Mouse (Mus musculus): Measurements from ENCODE around the gene Map4k3.
A peak's percentile ranks its signal among the peaks of the same experiment; 100 is the strongest.
"Not testable (repeated sequence)": the region's sequence is repeated elsewhere in the genome, so short reads cannot be mapped to it uniquely, and the experiment has no call there.

Gene Map4k3

DNA sequence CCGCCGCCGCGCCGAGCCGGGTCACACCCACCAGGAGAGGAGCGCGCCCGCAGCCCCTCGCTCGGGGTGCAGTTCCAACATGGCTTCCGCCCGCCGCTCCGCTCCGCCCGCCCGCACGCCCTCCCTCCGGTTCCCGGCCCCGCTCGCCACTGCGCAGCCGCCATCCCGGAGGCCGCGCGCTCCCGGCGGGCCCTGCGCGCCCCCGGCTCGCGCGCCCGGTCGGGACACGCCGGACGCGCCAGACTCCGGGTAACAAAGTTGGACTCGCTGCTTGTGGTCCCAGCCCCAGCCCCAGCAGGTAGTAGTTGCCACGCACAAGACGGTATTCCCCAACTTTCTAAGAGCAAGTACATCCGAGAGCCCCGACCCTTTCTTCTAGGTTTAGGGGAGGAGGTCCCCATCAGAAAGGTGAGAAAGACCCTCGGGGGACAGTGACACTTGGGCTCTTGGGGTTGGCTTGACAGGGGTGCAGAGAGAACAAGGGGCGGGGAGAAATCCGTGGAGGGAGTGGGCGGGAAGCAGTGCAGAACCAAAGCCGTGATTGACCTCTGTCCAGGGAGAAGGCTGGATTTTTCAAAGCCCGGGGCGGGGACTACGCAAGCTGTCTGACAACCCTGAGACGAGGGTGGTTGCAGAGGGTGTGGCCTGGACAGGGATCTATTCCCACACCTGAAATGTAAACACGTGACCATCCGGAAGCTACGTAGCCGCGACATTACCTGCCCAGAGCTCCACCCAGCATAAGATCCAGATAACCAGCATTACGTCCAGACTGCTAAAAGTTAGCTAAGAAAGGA lies at the start of gene Map4k3:
Gene Map4k3 (minus strand): TSS at position 424 of the 797 bp plus-strand sequence.
- peak; percentile 70 for DNase-seq (ENCODE audit: low spot score)

DNA sequence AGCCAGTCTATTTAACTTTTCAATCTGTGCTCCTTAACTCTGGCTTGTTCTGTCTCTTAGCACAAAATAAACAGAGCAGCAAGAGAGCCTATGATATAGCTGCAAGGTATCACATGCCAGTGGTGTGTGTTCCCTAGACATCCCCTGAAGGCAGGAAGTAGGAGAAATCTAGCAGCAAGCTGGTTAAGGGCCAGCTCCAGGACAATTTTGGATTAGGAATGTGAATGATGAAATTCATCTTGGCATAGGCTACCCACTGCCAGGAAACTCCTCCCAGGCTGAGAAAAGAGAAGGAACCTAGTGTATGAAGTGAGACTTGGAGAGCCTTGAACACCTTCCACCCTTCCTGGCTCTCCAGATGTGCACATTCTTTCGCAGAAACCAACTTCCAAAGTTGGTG lies 49.3 kb upstream of the Map4k3 start:
- no peak for DNase-seq (ENCODE audit: low spot score)

DNA sequence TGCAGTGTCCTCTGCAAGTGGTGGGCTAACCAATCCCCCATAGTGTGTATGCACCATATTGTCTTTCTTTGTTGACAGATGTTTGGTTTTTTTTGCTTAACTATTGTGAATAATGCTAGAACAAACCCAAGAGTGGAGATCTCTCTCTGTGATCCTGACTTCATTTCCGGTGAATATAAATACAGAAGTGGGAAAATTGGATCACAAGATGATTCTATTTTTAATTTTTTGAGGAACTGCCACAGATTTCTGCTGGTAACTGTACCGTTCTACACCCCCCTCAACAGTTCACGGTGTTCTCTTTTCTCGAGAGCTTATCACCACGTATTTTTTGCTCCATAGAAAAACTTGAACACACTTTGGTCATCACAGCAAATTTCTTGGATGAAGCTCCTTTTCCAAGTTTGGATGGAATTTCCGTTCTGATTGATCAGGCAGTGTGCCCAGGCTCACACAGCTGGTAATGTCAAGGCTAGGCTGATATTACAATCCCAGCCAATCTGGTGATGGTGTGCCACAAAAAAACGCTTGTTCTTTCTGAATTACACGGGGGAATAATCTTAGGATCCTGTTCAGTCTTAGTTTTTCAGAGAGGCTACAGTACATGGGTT lies 47.0 kb upstream of the Map4k3 start:
- no peak for DNase-seq (ENCODE audit: low spot score)

DNA sequence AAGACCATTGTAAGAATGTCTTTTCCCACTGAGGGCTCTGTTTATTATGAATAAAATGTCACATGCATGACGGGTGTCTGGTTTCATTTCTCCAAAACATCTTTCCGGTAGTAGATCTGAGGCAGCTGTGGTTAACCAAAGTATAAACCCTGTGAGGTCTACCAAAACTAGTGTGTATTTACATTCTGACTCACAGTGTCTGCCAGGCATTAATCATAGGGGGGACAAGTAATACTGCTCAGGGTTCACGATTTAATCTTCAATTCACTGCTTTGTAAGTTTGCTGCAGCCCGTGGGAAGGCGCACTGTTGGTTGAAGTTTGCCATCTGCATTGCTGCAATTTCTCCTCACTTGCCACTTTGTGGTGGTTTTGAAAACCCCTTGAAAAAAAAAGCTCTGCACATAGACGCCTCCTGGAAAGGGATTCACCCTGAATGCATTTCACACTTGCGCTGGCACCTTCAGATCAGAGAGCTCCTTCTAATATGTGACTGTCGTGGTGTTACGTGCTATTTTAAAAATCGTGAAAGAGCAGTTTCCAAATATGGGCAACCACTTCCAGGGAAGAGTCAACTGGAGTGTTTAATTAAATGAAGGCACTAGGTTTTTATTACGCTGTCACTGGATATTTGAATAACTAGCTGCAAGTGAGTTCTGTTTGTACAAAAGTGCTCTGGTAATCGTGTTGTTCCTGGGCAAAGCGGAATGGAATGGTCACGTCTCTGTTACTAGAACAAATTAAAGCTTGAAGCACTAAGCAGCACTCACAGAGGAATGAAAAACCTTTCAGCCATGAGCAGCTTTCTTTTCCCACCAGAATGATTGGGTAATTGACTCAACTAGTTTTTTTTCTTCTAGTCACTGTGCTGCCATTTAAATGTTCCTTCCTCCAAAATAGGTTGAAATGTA lies 44.5 kb upstream of the Map4k3 start:
- DNase-seq (ENCODE audit: low spot score): no peak

DNA sequence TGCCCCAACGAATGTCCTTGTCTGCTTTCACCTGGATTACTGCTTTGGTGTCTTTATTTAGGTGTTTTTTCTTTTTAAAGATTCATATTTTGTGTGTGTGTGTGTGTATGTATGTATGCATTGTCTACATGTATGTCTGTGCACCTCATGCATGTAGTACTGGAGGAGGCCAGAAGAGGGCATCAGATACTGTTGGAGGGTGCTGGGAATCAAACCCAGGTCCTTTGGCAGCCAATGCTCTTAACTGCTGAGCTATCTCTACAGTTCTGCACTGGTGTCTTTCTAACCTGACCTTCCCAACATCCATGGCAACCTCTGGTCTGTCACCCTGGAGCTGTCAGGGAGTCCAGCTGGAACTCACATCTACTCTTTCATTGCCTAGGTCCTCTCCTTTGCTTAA lies 41.8 kb upstream of the Map4k3 start:
- DNase-seq (ENCODE audit: low spot score): no peak

DNA sequence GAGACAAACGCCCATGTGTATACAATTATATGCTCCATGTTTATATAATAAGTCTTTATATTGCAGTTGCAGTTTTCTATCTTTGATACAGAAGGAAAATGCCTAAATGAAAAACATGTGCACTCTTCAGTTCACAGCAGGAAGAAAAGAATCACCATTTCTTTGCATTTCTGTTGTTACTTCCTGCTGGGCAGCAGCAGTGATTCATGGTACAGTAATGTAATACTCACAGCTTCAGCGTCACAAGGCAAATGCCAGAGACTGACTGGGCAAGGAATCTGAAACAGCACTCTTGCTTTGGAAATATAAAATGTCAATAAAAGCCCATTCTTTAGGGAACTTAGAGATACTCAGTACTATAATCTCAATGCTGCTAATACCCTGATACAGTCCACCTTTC lies 36.9 kb upstream of the Map4k3 start:
- DNase-seq (ENCODE audit: low spot score): no peak

DNA sequence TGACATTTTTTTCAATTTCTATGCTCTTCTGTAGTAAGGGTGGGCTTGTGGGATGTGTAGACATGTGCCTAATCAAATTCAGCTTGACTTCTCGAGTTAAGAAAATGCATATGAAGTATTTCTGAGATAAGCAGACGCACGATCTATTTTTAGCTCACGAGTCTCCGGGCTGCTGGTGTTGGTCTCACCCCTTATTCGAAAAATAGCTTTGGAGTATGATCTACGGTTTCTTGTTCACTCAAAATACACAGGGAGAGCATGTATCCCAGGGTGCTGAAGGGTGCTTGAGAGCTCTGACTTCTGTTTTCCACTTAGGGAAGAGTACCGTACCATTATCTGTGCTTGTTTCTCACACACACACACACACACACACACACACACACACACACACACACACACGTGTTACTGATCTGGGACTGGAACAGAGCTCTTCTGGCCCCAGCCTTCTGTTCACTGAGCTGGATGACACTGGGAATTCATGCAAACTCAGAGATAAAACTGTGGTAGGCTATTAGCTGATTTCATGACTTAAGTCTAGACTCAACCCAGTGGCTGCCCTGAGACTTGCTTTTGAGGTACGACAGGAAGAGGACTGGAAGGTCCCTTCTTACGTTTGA lies 34.9 kb upstream of the Map4k3 start:
- DNase-seq (ENCODE audit: low spot score): no peak

DNA sequence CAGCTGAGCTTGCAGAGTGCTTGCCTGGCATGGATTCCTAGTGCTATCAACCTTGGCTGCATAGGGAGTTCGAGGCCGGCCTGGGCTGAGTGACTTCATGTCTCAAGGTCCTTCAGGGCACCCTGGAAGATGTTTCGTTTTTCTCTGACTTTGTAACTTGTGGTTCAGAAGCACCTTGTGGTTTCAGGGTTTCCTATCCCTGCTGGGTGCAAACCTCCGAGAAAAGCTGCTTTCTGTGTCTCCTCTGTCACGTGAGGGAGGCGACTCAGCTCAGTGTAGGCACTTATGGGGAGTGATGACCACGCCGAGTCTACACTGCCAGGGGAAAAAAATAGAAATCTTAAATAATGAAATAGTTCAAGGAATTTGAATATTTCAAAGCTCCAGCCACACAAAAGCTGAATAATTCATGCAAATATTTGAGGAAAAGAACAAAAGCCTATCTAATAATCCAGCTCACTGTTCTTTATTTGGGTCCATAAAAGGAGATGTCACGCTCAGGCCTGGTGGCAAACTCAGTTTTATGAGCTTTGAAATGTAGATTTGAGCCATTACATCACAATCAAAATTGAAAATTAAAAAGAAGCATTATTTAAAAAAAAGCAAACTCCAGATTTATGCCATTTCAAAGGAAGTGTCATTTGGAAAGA lies 34.2 kb upstream of the Map4k3 start:
- DNase-seq (ENCODE audit: low spot score): no peak

DNA sequence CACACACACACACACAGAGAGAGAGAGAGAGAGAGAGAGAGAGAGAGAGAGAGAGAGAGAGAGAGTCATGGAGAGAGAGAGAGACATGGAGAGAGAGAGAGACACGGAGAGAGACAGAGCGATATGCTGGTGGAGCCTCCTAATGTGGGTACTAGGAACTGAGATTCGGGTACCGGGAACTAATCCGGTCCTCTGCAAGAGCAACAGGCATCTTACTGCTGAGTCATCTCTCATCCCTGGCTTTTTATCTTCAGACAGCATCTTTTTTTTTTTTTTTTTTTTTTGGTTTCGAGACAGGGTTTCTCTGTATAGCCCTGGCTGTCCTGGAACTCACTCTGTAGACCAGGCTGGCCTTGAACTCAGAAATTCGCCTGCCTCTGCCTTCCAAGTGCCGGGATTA lies 32.9 kb upstream of the Map4k3 start:
- not testable (repeated sequence) for DNase-seq (ENCODE audit: low spot score)

DNA sequence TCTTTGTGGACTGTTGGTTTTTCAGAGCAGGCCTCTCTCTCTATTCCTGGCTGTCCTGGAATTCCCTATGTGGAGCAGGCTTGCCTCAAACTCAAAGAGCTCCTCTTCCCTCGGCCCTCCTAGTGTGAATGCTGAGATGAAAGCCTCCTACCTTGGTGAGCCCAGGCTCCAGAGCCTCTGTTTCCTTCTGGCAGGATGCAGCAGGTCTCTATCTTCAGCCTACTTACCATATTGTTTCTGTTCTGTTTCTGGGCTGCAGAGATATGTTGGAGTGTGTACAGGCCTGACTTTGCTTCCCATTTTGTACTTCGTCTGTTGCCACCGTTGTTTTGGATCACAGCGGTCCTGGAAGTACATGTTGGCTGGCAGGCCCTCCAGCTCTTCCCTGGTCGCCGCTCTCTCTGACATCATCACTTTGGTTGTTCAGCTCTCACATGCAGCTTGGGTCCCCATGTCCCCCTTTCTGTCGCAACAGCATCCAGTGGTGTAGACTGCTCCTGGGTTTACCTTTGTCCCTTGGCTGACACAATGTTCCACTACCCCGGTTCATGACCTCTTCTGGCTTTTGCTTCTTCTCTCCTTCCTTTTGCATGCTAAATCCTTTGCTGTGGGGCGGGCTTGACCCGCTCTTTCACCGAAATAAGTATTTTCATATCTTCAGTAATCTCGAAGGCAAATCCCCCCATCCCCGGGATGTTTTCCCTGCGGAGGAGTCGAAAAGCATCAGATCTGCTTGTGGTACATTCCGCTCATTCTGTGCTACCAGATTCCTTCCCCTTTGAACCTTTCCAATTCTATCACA lies 32.3 kb upstream of the Map4k3 start:
- DNase-seq (ENCODE audit: low spot score): no peak

DNA sequence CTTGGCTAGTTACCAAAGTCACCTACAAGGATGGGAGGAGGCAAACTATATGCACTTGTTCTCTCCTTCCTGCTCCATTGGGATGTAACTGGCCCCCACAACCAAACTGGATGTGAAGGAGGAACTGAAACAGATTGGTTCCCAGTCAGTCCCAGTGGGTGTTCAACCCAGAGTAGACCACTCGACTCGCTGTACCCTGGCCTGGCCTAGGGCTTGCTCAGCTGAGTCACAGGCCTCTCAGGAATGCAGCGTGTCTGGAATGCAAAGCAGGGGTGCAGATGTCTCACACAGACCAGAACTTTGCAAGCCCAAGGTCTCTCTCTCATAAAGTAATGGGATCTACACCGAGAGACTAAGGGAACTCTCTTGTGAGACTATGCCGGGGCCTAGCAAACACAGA lies 27.8 kb upstream of the Map4k3 start:
- DNase-seq (ENCODE audit: low spot score): no peak

DNA sequence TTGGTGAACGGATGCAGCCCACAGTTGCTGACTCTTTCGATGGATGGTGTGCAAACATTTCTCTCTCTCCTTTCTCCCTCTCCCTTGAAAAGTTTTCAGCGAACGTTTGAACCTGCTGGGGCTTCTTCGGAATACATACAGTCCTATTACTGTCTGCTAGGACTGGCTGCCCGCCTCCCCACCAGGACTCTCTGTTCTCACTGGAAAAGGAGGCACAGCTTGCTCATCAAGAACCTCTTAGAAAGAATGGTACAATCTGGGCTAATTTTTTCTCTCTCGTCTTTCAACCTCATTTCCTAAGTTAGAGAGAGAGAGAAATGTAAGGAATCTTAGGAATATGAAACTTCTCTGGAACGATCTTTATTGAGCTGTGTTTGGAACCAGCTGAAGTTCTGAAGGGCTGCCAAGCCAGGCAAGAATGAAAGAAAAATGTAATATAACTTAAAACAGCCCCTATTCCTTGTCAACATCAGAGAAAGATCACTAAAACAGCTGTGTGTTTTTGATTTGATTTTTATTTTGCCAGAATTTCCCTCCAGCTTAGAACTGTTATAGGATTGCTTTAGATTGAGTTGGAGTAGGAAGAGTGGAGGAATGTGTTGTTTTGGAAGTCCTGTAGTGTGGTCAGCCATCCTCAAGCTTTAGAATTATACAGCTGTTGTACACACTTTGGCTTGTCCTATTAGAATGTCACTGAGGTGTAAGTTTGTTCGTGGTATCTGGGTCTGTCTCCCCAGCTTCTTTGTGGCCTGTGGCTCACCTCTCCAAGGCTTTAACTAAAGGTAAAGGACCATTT lies 27.0 kb upstream of the Map4k3 start:
- DNase-seq (ENCODE audit: low spot score): no peak

DNA sequence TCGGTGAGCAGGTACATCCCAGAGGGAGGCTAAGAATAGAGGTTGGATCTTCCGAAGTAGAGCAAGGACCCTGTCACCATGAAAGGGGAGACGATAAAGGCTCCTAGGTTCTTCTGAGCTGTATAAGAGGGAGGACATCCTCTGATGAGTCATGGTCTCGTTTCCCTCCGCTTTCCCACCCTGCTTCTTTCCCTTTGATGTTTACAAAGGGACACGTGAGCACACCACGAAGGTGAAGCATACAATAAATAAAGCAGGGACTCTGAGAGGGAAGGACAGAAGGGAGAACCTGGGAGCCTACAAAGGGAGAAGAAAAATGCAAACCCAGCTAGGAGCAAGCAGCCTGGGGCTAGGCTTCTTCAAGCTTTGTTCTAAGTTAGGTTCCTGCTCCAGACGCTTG lies 26.3 kb upstream of the Map4k3 start:
- no peak for DNase-seq (ENCODE audit: low spot score)

DNA sequence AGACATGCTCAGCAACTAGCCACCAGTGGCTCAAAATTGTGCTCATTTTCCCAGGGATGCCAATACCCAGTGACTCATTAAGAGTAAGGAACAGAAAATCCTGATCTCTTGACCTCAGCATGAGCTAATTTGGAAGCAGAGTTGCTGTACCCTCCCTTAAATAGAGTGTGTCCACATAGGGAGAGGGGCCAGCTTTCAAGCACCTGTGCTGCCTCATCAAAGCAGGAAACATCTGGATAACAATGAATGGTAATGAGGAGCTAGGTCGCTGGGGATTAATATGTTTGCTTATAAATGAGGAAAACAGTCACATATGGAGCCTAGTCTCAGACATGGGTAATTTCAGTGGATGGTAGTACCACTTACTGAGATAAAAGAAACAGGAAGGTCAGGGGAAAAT lies 24.2 kb upstream of the Map4k3 start:
- no peak for DNase-seq (ENCODE audit: low spot score)

DNA sequence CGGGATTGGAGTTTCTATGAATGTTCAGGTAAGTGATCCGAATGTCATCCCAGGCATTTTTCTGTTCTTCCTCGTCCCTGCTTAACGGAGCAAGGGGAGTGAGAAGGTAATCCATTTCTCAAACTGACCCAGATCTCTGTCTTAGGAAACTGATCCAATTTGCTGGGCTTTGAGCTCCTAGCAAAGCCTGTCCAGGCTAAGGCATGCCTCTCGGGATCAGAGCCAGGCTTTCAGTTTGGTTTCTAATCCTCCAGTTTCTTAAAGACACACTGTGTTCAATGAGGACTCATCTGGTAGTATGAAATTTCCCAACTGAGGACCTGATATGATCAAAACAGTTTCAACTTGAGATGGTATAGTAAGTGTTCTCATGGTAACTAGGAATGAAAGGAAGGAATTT lies 11.1 kb upstream of the Map4k3 start:
- no peak for DNase-seq (ENCODE audit: low spot score)

DNA sequence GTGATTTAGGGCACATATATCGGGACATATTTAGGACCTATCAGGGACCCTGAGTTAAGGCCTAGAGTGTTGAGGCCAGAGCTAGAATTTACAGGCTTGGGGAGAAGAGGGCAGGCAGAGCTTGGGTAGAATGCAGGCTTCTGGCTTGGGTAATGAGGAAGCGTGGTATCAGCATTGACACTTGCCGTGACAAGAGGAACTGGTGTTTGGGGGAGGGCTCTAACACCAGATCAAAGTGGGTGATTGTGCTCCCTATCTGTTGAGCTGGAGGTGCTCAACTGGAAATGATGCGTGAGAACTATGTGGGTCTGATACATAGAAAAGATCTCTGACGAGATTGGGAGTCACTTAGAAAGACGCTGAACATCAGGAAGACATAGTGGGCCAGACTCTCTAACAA lies 6.4 kb upstream of the Map4k3 start:
- no peak for DNase-seq (ENCODE audit: low spot score)

DNA sequence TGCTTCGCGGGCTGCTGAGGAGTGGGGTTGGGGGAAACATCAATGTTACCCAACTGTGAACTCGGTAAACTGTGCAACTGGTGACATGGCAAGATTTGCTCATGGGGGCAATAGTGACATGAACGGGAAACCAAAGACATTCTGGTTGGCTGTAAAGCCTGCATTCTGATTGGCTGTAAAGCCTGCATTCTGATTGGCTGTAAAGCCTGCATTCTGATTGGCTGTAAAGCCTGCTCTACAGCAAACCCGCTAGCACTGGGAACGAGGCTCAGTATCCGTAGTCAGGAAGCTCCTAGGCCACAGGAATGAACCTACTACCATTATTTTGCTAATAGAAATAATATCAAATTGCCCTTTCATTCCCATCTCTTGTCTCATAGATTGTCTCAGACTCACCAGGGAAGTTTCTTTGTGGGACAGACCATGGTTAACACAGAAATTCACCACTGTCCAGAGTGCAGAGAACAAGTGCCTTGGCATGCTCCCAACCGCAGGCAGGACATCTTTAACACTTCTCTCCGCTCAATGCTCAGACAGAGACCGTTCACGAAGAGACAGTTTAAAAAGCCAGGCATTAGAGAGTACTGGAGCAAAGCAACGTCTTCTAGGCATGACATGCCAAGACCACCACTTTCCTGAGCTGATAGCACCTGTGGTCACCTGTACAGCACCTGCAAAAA lies 5.0 kb upstream of the Map4k3 start:
- DNase-seq (ENCODE audit: low spot score): no peak

DNA sequence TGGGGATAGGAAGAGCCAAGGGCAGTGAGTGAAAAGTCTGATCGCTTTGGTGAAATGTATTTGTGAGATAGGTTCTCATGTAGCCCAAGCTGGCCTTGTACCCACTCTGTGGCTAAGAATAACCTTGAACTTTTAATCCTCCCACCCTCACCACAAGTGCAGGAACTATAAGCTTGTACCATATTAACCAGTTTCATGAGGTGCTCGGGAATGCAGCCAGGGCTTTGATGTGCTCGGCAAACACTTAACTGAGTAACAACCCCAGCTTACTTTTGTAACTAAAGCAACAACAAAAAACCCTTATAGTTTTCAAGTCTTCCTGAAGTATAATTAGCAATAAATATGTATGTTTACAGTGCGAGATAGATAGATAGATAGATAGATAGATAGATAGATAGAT lies 4.0 kb upstream of the Map4k3 start:
- no peak for DNase-seq (ENCODE audit: low spot score)

DNA sequence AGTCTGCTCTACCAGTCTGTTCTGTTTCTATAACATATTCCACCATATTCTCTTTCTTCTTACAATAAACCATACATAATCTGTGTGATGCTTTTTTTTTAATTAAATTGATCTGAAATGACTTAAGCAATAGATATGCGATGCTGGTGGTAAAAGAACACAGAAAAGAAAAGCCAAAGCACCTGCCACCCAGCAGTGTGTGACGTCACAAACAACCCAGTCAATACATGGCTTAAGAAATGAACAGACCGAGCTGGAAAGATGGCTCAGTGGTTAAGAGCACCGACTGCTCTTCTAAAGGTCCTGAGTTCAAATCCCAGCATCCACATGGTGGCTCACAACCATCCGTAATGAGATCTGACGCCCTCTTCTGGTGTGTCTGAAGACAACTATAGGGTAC lies 2.0 kb upstream of the Map4k3 start:
- not testable (repeated sequence) for DNase-seq (ENCODE audit: low spot score)

DNA sequence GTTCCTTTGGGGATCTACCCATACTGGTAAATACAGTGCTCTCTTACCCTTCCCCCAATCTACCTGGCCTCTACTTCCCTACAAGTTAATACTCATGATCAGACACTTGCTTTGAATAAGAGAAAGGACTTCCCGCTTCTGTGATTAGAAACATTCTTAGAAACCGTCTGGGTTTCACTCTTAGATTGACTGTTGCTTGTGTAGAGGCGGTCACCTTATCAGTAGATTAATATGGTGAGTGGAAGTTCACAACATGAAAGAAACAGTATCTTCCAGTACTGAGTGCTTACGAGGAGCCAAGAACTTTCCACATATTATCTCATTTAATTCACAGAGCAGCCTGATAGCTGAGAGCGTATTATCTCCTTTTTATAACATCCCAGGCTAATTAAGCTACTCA lies 1.5 kb upstream of the Map4k3 start:
- DNase-seq (ENCODE audit: low spot score): no peak

All from ovary, postnatal 10 days (tissue).